Mouse (Mus musculus) central nervous system, embryonic 11.5 days (tissue): Measurements from ENCODE around the gene Hs3st6. TPM values are rescaled to one million over a fixed set of nuclear protein-coding genes. Genes with fewer than 3 reads are reported as not detected.

Source experiments
- polyA plus RNA-seq: library from polyadenylated mRNA; depleted of rRNA; stranded (reverse); fragments of >200 nt; gene quantifications from 2 replicates; pipeline ENCODE4 v1.2.3, GENCODE M21; 2012; rRNA removed

The Hs3st6 gene
- 0.42 and 0.88 TPM in 2 replicates for polyA plus RNA-seq

DNA sequence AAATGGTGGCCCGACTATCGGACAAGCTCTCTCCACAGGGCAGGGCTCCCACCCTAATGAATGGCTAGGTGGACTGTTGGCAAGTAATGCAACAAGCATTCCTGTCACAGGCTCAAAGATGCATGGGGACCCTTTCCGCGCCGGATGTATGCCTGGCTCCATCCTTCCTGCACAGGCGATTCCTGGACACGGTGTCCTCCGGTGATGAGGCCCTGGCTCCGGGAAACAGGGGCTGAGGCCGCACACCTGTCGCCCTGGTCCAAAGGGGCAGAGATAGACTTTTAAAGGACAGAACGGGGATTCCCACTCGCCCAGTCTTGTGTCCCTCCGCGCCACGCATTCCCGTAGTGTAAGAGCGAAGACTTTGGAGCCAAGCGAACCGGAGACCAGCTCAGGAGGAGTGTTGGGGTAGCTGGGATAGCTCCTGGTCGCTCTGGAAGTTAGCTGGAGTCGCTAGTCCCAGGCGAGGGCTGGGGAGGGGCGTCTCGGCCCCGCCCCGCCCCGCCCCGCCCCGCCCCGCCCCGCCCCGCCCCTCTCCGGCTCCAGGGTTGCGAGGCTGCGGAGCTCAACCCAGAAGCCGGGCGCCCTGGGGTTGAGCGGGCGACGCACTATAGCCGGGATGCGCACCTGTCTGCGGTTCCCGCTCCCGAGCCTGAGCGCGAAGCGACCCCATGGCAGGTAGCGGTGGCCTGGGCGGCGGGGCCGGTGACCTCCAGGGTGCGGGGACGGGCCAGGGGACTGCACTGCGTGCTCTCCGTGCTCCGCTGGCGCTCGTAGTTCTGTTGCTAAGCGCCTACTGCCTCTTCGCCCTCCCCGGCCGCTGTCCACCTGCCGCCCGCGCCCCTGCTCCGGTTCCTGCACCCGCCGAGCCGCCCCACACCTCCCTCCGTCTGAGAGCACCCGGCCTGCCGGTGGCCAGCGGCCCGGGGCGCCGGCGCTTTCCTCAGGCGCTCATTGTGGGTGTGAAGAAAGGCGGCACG, at the start of gene Hs3st6:
Gene Hs3st6, plus strand, starts transcription at position 574 of the 980 bp plus-strand sequence.

DNA sequence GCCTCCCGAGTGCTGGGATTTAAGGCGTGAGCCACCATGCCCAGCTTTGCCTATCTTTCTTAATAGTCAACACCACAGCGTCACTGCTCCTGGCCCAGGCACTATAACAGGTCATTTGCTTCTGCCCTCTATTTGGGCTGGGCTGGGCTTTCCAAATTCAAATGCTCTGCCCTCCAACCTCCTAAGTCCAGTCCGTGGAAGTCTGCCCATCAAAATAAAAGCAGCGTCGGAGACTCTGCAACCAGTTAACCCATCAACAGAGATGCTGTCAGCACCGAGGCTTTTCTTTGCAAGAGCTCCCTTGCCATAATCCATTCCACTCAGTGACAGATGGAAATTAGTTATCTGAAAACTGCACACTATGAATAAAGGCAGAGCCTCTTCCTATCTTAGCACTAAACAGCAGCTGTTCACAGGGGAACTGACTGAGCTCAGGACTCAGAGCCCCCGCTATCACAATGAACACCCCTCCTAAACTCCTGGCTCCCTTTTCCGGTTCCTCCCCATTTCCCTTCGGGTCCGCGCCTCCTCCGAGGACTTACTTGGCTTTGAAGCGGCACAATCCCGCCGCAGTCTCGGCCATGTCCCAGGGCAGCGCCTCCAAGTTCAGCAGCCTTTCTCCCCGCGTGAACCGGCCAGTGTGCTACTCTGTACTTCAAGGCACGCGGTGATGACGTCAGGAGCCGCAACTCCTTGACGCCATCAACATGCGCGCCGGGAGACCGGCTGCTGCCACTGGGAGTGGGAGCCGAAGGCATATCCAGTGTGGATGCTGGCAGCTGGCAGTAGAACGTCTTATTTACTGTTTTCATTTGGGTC, 45.6 kb upstream of the Hs3st6 start, which contains the start of gene Tbl3:
Gene Tbl3, minus strand, starts transcription at position 679 of the 819 bp plus-strand sequence.

DNA sequence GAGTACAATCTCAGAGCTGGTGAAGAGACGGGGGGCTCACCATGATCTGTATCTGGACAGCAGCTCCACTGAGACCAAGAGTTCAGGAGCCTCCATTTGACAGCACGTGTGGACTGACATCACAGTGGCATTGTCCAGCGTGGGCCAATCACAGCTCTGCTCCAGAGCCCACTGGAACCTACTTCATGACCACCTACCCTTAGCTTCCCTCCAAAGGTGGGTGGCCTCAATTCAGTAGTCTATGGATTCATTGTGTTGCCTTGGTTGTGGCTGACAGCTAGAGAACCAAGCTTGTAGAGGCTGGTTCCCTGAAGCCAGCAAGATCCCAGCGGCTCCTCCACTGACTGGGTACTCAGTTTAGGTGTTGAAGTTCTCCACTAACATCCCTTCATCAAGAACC, 34.8 kb upstream of the Hs3st6 start, which contains the start of the genes Rnf151 and Rps2:
Gene Rnf151, minus strand, starts transcription at position 121 of the 400 bp plus-strand sequence.
Gene Rps2, plus strand, starts transcription at position 174 of the 400 bp plus-strand sequence.

DNA sequence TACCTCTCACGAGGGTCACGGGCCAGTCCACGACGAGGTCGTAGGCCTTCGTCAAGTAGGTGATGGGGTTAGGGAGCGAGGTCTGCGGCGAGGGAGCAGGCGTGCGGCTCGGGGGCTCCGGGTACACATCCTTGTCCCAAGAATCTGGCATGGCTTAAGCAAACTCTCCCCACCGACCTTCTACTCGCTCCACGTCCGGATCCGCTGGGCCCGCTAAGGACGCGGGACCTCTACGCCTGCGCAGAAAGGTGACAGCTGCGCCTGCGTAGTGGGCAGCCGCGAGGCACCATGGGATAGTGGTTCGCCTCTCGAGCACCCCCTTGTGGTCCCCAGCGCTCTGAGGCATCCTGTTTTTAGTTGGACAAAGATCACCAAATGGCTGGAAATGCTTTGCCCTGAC, 28.6 kb upstream of the Hs3st6 start, which contains the start of gene Ndufb10:
Gene Ndufb10, minus strand, starts transcription at position 295 of the 400 bp plus-strand sequence.

DNA sequence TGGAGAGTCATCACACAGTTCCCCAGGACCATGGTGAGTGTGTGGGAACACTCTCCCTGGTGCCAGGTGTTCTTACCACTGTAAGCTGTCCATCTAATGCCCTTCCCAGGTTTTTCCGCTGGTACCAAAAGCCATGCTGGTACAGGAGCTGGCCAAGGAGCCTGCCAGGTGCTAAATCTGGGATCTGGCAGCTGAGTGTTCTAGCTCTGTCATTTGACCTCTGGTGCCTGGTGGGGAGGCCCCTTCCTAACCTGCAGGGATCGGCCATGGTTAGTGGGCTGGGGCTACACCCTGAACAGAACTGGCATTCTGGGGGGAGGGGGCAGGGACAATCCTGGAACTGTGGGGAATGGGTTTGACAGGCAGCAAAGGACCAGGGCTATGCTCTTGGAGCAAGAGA, 25.2 kb upstream of the Hs3st6 start, which contains the start of gene Rpl3l:
Gene Rpl3l, plus strand, starts transcription at position 203 of the 400 bp plus-strand sequence.

DNA sequence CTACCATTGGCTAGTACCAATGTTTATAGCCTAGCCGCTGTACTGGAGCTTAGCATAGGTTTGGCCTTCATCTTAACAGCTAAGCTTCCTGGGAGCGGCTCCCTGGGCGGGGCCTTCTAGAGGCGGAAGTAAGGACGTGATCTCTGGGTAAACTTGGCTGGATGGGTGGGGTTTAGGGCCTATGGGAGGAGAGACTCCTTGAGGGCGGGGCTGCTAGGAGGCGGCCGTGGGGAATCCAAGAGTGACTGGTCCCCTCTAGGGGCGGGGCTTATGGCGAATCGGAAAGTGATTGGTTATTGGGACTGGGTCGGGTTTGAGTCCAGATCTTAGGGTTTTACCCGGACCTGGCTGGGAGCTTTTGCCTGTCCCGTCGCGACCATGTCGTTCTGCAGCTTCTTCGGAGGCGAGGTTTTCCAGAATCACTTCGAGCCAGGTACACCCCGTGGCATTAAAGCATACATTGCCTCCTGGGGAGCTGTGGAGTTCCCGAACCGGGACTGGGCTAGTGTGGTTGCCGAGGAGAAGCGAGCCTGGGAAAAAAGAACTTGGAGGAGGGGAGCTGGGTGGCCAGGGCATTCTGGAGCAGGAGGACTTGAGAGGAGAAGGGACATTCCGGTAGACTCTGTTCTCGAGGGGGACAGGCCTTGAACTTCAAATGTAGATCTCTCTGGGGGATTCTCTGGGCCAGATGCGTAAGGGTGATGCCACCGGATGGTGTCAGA, 16.3 kb upstream of the Hs3st6 start, which contains the start of gene Msrb1:
Gene Msrb1, plus strand, starts transcription at position 313 of the 722 bp plus-strand sequence.

DNA sequence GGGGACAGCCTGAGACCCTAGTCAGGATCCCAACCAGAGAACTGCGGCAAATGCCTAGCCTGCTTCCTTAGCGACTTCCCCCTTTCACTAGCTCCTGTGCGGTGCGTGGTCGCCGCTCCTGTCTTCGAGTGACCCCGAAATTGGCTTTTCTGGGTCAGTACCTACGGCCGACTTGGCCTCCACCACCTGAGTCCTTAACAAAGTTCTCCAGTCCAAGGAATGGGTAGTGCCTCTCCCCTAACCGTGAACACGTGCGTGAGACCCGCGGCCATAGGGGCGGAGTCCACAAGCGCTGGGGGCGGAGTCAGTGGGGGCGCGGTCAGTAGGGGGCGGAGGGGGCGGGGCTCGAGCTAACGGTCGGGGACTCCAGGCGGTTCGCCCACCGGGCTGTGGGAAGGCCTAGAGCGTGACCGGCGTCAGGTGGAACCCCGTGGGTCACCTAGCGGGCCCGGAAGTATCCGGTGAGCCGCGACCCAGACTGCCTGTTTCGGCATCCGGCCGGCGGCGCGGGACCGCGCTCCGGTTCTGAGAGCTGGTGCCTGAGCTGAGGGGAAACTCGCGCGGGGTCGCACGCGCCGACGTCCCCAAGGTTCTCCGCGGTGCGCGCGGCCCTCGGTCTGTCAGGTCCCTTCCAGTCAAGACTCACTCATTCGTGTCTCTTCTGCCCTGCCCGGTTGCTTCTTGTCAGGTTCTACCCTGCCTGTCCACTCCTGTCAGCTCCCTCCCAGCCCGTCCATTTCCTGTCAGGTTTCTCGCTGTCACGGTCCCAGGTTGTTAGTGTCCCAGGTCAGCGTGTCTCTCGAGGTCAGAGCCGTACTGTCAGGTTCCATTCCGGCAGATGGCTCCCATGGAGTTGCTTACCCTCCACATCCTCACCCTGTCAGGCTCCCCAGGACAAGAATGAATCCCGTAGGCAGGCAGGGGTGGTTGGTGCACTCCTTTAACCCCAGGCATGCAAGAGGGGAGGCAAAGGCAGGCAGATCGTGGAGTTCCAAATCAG, 51.5 kb downstream of the Hs3st6 start, which contains the start of gene Meiob:
Gene Meiob, plus strand, starts transcription at position 338 of the 1,000 bp plus-strand sequence.

Other genes starting within 250 kb of the Hs3st6 start
- 155 and 253 TPM in 2 replicates for gene Traf7, start 225.1 kb upstream of the Hs3st6 start, polyA plus RNA-seq
- gene Rab26, start 218.8 kb upstream of the Hs3st6 start, polyA plus RNA-seq, result 1.1 and 1.8 TPM in 2 replicates
- gene Pkd1, start 203.2 kb upstream of the Hs3st6 start, polyA plus RNA-seq, result 40.1 and 43.7 TPM in 2 replicates
- 98.5 and 150 TPM in 2 replicates for gene Tsc2, start 120.4 kb upstream of the Hs3st6 start, polyA plus RNA-seq
- gene Nthl1, start 120.3 kb upstream of the Hs3st6 start, polyA plus RNA-seq, result 21.1 and 22.2 TPM in 2 replicates
- gene Slc9a3r2, start 102.7 kb upstream of the Hs3st6 start, polyA plus RNA-seq, result 26.4 and 32.7 TPM in 2 replicates
- 0.26 TPM in 1 of 2 replicates, not detected in the other for gene Npw, start 94.5 kb upstream of the Hs3st6 start, polyA plus RNA-seq
- gene Zfp598, start 83.3 kb upstream of the Hs3st6 start, polyA plus RNA-seq, result 71.2 and 73.0 TPM in 2 replicates
- 4.9 and 6.7 TPM in 2 replicates for gene Syngr3, start 63.0 kb upstream of the Hs3st6 start, polyA plus RNA-seq
- gene Gfer, start 56.8 kb upstream of the Hs3st6 start, polyA plus RNA-seq, result 30.2 and 39.5 TPM in 2 replicates
- 6.4 and 7.1 TPM in 2 replicates for gene Noxo1, start 56.8 kb upstream of the Hs3st6 start, polyA plus RNA-seq
- gene Tbl3, start 45.3 kb upstream of the Hs3st6 start, polyA plus RNA-seq, result 66.5 and 85.6 TPM in 2 replicates
- 0.63 and 0.70 TPM in 2 replicates for gene Rnf151, start 34.9 kb upstream of the Hs3st6 start, polyA plus RNA-seq
- 2,876 and 3,382 TPM in 2 replicates for gene Rps2, start 34.9 kb upstream of the Hs3st6 start, polyA plus RNA-seq
- 177 and 184 TPM in 2 replicates for gene Ndufb10, start 28.5 kb upstream of the Hs3st6 start, polyA plus RNA-seq
- 0.07 TPM in 1 of 2 replicates, not detected in the other for gene Rpl3l, start 25.2 kb upstream of the Hs3st6 start, polyA plus RNA-seq
- gene Msrb1, start 16.3 kb upstream of the Hs3st6 start, polyA plus RNA-seq, result 27.4 and 35.8 TPM in 2 replicates
- gene Meiob, start 51.3 kb downstream of the Hs3st6 start, polyA plus RNA-seq, result 0.12 and 0.19 TPM in 2 replicates
- gene Hagh, start 87.2 kb downstream of the Hs3st6 start, polyA plus RNA-seq, result 22.7 and 23.0 TPM in 2 replicates
- gene Fahd1, start 97.4 kb downstream of the Hs3st6 start, polyA plus RNA-seq, result 15.9 and 17.5 TPM in 2 replicates
- 0.09 and 0.22 TPM in 2 replicates for gene Igfals, start 113.0 kb downstream of the Hs3st6 start, polyA plus RNA-seq
- gene Nubp2, start 133.4 kb downstream of the Hs3st6 start, polyA plus RNA-seq, result 28.1 and 32.5 TPM in 2 replicates
- gene Spsb3, start 133.7 kb downstream of the Hs3st6 start, polyA plus RNA-seq, result 28.8 and 42.0 TPM in 2 replicates
- 34.6 and 35.0 TPM in 2 replicates for gene Eme2, start 142.1 kb downstream of the Hs3st6 start, polyA plus RNA-seq
- 85.7 and 98.3 TPM in 2 replicates for gene Mrps34, start 142.1 kb downstream of the Hs3st6 start, polyA plus RNA-seq
- gene Nme3, start 143.5 kb downstream of the Hs3st6 start, polyA plus RNA-seq, result 48.4 and 48.7 TPM in 2 replicates
- gene Mapk8ip3, start 184.0 kb downstream of the Hs3st6 start, polyA plus RNA-seq, result 157 and 167 TPM in 2 replicates
- gene Jpt2, start 207.7 kb downstream of the Hs3st6 start, polyA plus RNA-seq, result 132 and 152 TPM in 2 replicates